Mouse (Mus musculus) cortical plate, adult 2 months (tissue): Measurements from ENCODE around the gene Auts2. TPM values are rescaled to one million over a fixed set of nuclear protein-coding genes. Genes with fewer than 3 reads are reported as not detected.

Experiments
- H3K27ac ChIP-seq: fragments of 200-500 bp; 2 replicates; pipeline ENCODE4 v1.5.1; 2012; ENCODE audit warnings: low read length, control low read depth, inconsistent platforms; ENCODE audit not compliant: insufficient read depth
- H3K4me1 ChIP-seq: fragments of 200-500 bp; 2 replicates; pipeline ENCODE4 v1.6.1; 2011; ENCODE audit warnings: low read length; ENCODE audit not compliant: control insufficient read depth, insufficient read depth
- H3K4me3 ChIP-seq: fragments of 200-500 bp; 2 replicates; pipeline ENCODE4 v1.5.1; 2011; ENCODE audit warnings: mild to moderate bottlenecking, low read length, control low read depth; ENCODE audit not compliant: insufficient read depth
- CTCF ChIP-seq: fragments of 200-500 bp; IDR thresholded peaks from 2 replicates; pipeline ENCODE4 v1.5.1; 2011; ENCODE audit warnings: mild to moderate bottlenecking, control low read depth, low read length; ENCODE audit not compliant: insufficient read depth; ENCODE audit errors: extremely low read depth
- POLR2A ChIP-seq: fragments of 200-500 bp; IDR thresholded peaks from 2 replicates; pipeline ENCODE4 v1.6.1; 2011; ENCODE audit warnings: mild to moderate bottlenecking, low read length, control low read depth; ENCODE audit not compliant: insufficient read depth; ENCODE audit errors: extremely low read depth
- polyA plus RNA-seq: library from polyadenylated mRNA; depleted of rRNA; stranded (reverse); fragments of >200 nt; gene quantifications from 2 replicates; pipeline ENCODE4 v1.2.3, GENCODE M21; 2012

The Auts2 gene
- polyA plus RNA-seq, 1 experiment = 29.7 TPM

- Histone ChIP-seq H3K27ac (no peak overlapping the region), H3K4me3 (no peak overlapping the region), H3K4me1 (peaks cover 2% of the 10 kb centered on the region)
- TF ChIP-seq CTCF (peak; percentile 51), POLR2A (no peak)
Observed at GRCm38 (mm10) chr5:132113480-132113879, 429.7 kb downstream of the Auts2 start.

- Histone ChIP-seq H3K27ac (no peak overlapping the region), H3K4me1 (peaks cover 2% of the 10 kb centered on the region), H3K4me3 (no peak overlapping the region)
- no peak for TF ChIP-seq CTCF
- no peak for TF ChIP-seq POLR2A
Observed at GRCm38 (mm10) chr5:132112666-132113065, 430.5 kb downstream of the Auts2 start.

GRCm38 (mm10) chr5:132102426-132102825 is 440.7 kb downstream of the Auts2 start:
- Histone ChIP-seq H3K4me3 (no peak overlapping the region), H3K27ac (no peak overlapping the region), H3K4me1 (no peaks in the 10 kb centered on the region)
- TF ChIP-seq CTCF = no peak
- no peak for TF ChIP-seq POLR2A

DNA sequence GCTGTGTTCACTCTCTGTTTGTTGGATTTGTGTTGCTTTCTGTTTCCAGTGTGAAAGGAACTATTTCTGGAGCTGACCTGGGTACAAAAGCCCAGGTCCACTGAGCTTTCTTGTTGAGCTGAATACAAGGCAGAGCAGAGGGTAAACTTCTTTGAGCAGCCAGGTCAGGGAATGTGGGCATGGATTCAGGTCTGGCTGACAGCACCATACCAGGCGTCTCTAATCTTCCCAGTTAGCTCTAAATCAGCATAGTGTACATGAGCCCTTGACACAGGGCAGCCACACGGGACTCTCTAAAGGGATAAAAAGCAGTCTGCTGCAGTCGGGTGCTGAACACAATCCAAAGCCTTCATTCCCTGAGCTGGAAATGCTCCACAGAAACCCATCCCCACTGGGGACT is 444.7 kb downstream of the Auts2 start:
- TF ChIP-seq CTCF = no peak
- no peak for TF ChIP-seq POLR2A
- no peaks in the 10 kb centered on the region for H3K4me1 ChIP-seq
- no peak overlapping the region for H3K4me3 ChIP-seq
- H3K27ac ChIP-seq = no peak overlapping the region

- TF ChIP-seq POLR2A = no peak
- no peak for TF ChIP-seq CTCF
- H3K27ac ChIP-seq = no peak overlapping the region
- H3K4me3 ChIP-seq = no peak overlapping the region
- no peaks in the 10 kb centered on the region for H3K4me1 ChIP-seq
Observed at GRCm38 (mm10) chr5:132092721-132093120, 450.4 kb downstream of the Auts2 start.

- H3K27ac ChIP-seq = no peak overlapping the region
- no peak overlapping the region for H3K4me3 ChIP-seq
- no peaks in the 10 kb centered on the region for H3K4me1 ChIP-seq
- no peak for TF ChIP-seq CTCF
- no peak for TF ChIP-seq POLR2A
Observed at GRCm38 (mm10) chr5:132089496-132090250, 453.5 kb downstream of the Auts2 start.

DNA sequence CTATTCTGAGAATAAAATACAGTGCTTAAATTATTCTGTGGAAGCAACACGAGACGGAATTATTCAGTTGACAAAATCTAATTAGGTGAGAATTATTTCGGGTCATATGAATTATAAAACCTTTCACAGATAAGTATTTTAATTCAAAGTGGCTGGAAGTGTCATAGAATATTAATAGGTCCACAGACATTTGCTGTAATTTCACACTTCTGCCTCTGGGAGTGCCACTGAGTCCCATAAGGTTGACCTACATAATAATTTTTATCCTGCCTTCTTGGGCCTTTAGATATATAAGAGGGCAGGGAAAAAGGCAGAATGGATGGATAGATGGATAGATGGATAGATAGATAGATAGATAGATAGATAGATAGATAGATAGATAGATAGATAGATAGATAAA is 454.6 kb downstream of the Auts2 start:
- Histone ChIP-seq H3K27ac (no peak overlapping the region), H3K4me3 (no peak overlapping the region), H3K4me1 (no peaks in the 10 kb centered on the region)
- no peak for TF ChIP-seq POLR2A

- no peak for TF ChIP-seq POLR2A
- no peak for TF ChIP-seq CTCF
- no peak overlapping the region for H3K27ac ChIP-seq
- H3K4me3 ChIP-seq = no peak overlapping the region
- no peaks in the 10 kb centered on the region for H3K4me1 ChIP-seq
Observed at GRCm38 (mm10) chr5:132083753-132084326, 459.3 kb downstream of the Auts2 start.

- no peak for TF ChIP-seq POLR2A
- no peak for TF ChIP-seq CTCF
- H3K27ac ChIP-seq = no peak overlapping the region
- H3K4me3 ChIP-seq = no peak overlapping the region
Observed at GRCm38 (mm10) chr5:132075942-132076341, 467.2 kb downstream of the Auts2 start.

GRCm38 (mm10) chr5:132074724-132075374 is 468.3 kb downstream of the Auts2 start:
- TF ChIP-seq POLR2A = no peak
- no peak for TF ChIP-seq CTCF
- H3K4me3 ChIP-seq = peak overlapping the region; percentile 29
- peaks cover 6% of the 10 kb centered on the region for H3K4me1 ChIP-seq
- no peak overlapping the region for H3K27ac ChIP-seq

More at GRCm38 (mm10) chr5:132075942-132076341, 467.2 kb downstream of the Auts2 start:
- peaks cover 6% of the 10 kb centered on the region for H3K4me1 ChIP-seq
